Mouse (Mus musculus) MEL (cell line): Measurements from ENCODE around the gene Tktl1. TPM values are rescaled to one million over a fixed set of nuclear protein-coding genes. Genes with fewer than 3 reads are reported as not detected.

ENCODE experiments used
- DNase-seq: peaks from one replicate; pipeline ENCODE4 v3.0.0; 2011; ENCODE audit warnings: low read depth, low spot score
- H3K27ac ChIP-seq: 2 replicates; pipeline ENCODE4 v1.5.1; 2012; ENCODE audit warnings: low read depth, mild to moderate bottlenecking, control low read depth, low read length, moderate library complexity; ENCODE audit not compliant: control insufficient read depth
- H3K27me3 ChIP-seq, 2 experiments: fragments of 150-350 bp in 1 of 2; sonication (generic) in 1 of 2; 2 replicates each; pipeline ENCODE4 v1.6.1; 2012; ENCODE audit warnings: low read length in 2 of 2, mild to moderate bottlenecking in 2 of 2, improper control_type of control experiment in 1 of 2, moderate library complexity in 1 of 2; ENCODE audit not compliant: insufficient read depth in 2 of 2, control insufficient read depth in 1 of 2
- H3K36me3 ChIP-seq, 2 experiments: 2 replicates each; pipeline ENCODE4 v1.6.1; 2012 to 2014; ENCODE audit warnings: low read length in 2 of 2, improper control_type of control experiment in 1 of 2, inconsistent platforms in 1 of 2, mild to moderate bottlenecking in 1 of 2; ENCODE audit not compliant: insufficient read depth in 2 of 2, control insufficient read depth in 1 of 2
- H3K4me1 ChIP-seq, 2 experiments: fragments of 150-350 bp in 1 of 2; sonication (generic) in 1 of 2; 2 replicates each; pipeline ENCODE4 v1.6.1; 2012; ENCODE audit warnings: low read length in 2 of 2, improper control_type of control experiment in 1 of 2, mild to moderate bottlenecking in 1 of 2; ENCODE audit not compliant: insufficient read depth in 2 of 2, control insufficient read depth in 1 of 2
- H3K4me3 ChIP-seq, 2 experiments: fragments of 150-350 bp in 1 of 2; sonication (generic) in 1 of 2; 2 replicates each; pipeline ENCODE4 v1.5.1; 2012; ENCODE audit warnings: low read depth in 2 of 2, low read length in 2 of 2, mild to moderate bottlenecking in 2 of 2, moderate library complexity in 2 of 2, control low read depth in 1 of 2, improper control_type of control experiment in 1 of 2; ENCODE audit not compliant: control insufficient read depth in 1 of 2, insufficient read depth in 1 of 2
- H3K79me2 ChIP-seq: 2 replicates; pipeline ENCODE4 v1.6.1; 2012; ENCODE audit warnings: mild to moderate bottlenecking, low read length, moderate library complexity; ENCODE audit not compliant: control insufficient read depth, poor library complexity, insufficient read depth
- H3K9ac ChIP-seq: 2 replicates; pipeline ENCODE4 v1.6.1; 2012; ENCODE audit warnings: low read depth, mild to moderate bottlenecking, control low read depth, low read length, moderate library complexity; ENCODE audit not compliant: control insufficient read depth, poor library complexity, severe bottlenecking
- H3K9me3 ChIP-seq: fragments of 150-350 bp; sonication (generic); replicated peaks from 2 replicates; pipeline ENCODE4 v1.6.1; 2012; ENCODE audit warnings: mild to moderate bottlenecking, low read length, improper control_type of control experiment, moderate library complexity; ENCODE audit not compliant: insufficient read depth
- BHLHE40 ChIP-seq: IDR thresholded peaks from 2 replicates; pipeline ENCODE4 v1.6.1; 2012; ENCODE audit warnings: low read depth, mild to moderate bottlenecking, inconsistent platforms, low read length, improper control_type of control experiment, borderline replicate concordance
- ELF1 ChIP-seq: IDR thresholded peaks from 2 replicates; pipeline ENCODE4 v1.6.1; 2014; ENCODE audit warnings: low read depth, mild to moderate bottlenecking, inconsistent platforms, low read length, improper control_type of control experiment, moderate library complexity
- EP300 ChIP-seq, 2 experiments: IDR thresholded peaks; 2 replicates each; pipeline ENCODE4 v1.6.1; 2011; ENCODE audit warnings: improper control_type of control experiment in 2 of 2, low read length in 2 of 2, low read depth in 1 of 2, mild to moderate bottlenecking in 1 of 2
- ETS1 ChIP-seq: IDR thresholded peaks from 2 replicates; pipeline ENCODE4 v1.6.1; 2012; ENCODE audit warnings: low read depth, mild to moderate bottlenecking, inconsistent platforms, low read length, improper control_type of control experiment, moderate library complexity
- HCFC1 ChIP-seq: IDR thresholded peaks from 2 replicates; pipeline ENCODE4 v1.6.1; 2012; ENCODE audit warnings: low read depth, mild to moderate bottlenecking, inconsistent platforms, low read length, improper control_type of control experiment, moderate library complexity
- KAT2A ChIP-seq: conservative IDR thresholded peaks from 2 replicates; pipeline ENCODE4 v1.6.1; 2012; ENCODE audit warnings: low read depth, low read length, improper control_type of control experiment, inconsistent platforms
- MAFK ChIP-seq: IDR thresholded peaks from 2 replicates; pipeline ENCODE4 v1.6.1; 2011; ENCODE audit warnings: low read depth, mild to moderate bottlenecking, low read length, improper control_type of control experiment, borderline replicate concordance
- MAX ChIP-seq: IDR thresholded peaks from 2 replicates; pipeline ENCODE4 v1.6.1; 2011; ENCODE audit warnings: low read length, improper control_type of control experiment
- MAZ ChIP-seq: IDR thresholded peaks from 2 replicates; pipeline ENCODE4 v1.6.1; 2012; ENCODE audit warnings: low read depth, mild to moderate bottlenecking, inconsistent platforms, low read length, improper control_type of control experiment
- MYB ChIP-seq: IDR thresholded peaks from 2 replicates; pipeline ENCODE4 v1.6.1; 2011; ENCODE audit warnings: mild to moderate bottlenecking, low read depth, low read length, improper control_type of control experiment
- MYC ChIP-seq: IDR thresholded peaks from 2 replicates; pipeline ENCODE4 v1.6.1; 2011; ENCODE audit warnings: low read depth, mild to moderate bottlenecking, low read length, improper control_type of control experiment, moderate library complexity
- NELFE ChIP-seq: IDR thresholded peaks from 2 replicates; pipeline ENCODE4 v1.6.1; 2011; ENCODE audit warnings: low read depth, low read length, improper control_type of control experiment
- POLR2A ChIP-seq, 2 experiments: IDR thresholded peaks; 2 replicates each; pipeline ENCODE4 v1.6.1; 2011 to 2012; ENCODE audit warnings: low read length in 2 of 2, mild to moderate bottlenecking in 2 of 2, control low read depth in 1 of 2, improper control_type of control experiment in 1 of 2, low read depth in 1 of 2, moderate library complexity in 1 of 2; ENCODE audit not compliant: control insufficient read depth in 1 of 2, insufficient read depth in 1 of 2, poor library complexity in 1 of 2
- SIN3A ChIP-seq: IDR thresholded peaks from 2 replicates; pipeline ENCODE4 v1.6.1; 2012; ENCODE audit warnings: low read length, improper control_type of control experiment, inconsistent platforms
- TBP ChIP-seq: IDR thresholded peaks from 2 replicates; pipeline ENCODE4 v1.8.0; 2011; ENCODE audit warnings: low read depth, low read length, improper control_type of control experiment
- UBTF ChIP-seq: IDR thresholded peaks from 2 replicates; pipeline ENCODE4 v1.6.1; 2012; ENCODE audit warnings: low read depth, mild to moderate bottlenecking, inconsistent platforms, low read length, improper control_type of control experiment, moderate library complexity, borderline replicate concordance; ENCODE audit not compliant: insufficient read depth
- ZKSCAN1 ChIP-seq: IDR thresholded peaks from 2 replicates; pipeline ENCODE4 v1.6.1; 2012; ENCODE audit warnings: low read depth, mild to moderate bottlenecking, inconsistent platforms, low read length, improper control_type of control experiment, moderate library complexity
- ZNF384 ChIP-seq: IDR thresholded peaks from 2 replicates; pipeline ENCODE4 v1.6.1; 2012; ENCODE audit warnings: low read depth, mild to moderate bottlenecking, inconsistent platforms, low read length, improper control_type of control experiment
- polyA plus RNA-seq, 2 experiments: library from polyadenylated mRNA; stranded (reverse) in 1 of 2; unstranded in 1 of 2; fragments of >175 nt in 1 of 2; fragments of >200 nt in 1 of 2; gene quantifications; 2 replicates each; pipeline versions ENCODE4 v1.2.1 to v1.2.4; 2012; ENCODE audit warnings: low replicate concordance in 2 of 2, low read depth in 1 of 2; ENCODE audit not compliant: insufficient read length in 2 of 2, insufficient read depth in 1 of 2, missing spikeins in 1 of 2
- total RNA-seq: library from RNA; depleted of rRNA; stranded (reverse); fragments of 300-350 nt; gene quantifications from 2 replicates; pipeline ENCODE4 v1.2.3, GENCODE M21; 2012

Tktl1 gene
- total and polyA plus RNA-seq, 3 experiments = 0.04 TPM; not detected in 2

DNA sequence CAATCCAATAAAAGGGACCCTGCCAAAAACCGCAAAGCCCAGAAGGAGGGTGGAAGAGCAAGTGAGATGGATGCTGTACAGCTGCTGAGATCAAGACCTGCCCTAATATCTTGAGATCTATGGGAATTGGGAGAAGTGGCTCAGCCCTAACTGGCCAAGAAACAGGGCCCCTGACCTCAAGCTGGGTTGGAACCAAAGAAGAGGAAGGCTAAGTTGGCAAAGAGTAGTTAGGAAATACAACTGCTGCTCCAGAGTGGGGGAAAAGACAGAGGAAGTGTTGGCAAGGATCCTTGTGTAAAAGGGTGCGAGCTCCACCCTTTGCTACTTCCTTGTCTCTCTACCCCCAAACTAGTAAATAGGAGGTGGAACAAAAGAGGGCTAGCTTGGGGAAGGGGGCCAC, 66.3 kb downstream of the Tktl1 start:
- peak overlapping the region; percentile 50 for H3K9ac ChIP-seq
- H3K79me2 ChIP-seq = peaks cover 18% of the 10 kb centered on the region
- peaks cover 0 to 12% of the 10 kb centered on the region in 2 experiments; a peak in 3 of 4 replicates for H3K36me3 ChIP-seq
- peaks cover 0 to 10% of the 10 kb centered on the region in 2 experiments; a peak in 1 of 4 replicates for H3K4me1 ChIP-seq
- DNase-seq = no peak
- H3K27ac ChIP-seq = peak overlapping the region; percentile 97
- H3K4me3 ChIP-seq = peak overlapping the region; percentile 0 to 17; a peak in 1 of 4 replicates
- H3K27me3 ChIP-seq = no peaks in the 10 kb centered on the region
- H3K9me3 ChIP-seq = no peaks in the 10 kb centered on the region
- TF ChIP-seq EP300 (IDR thresholded peaks at IDR 0.05; ENCODE audit: low read depth in 1 of 2, low read length in 2 of 2) = 0 out of 4 replicates have a peak, but pooled peaks of 1 of the 2 experiments have one; percentile 37
- no peak for TF ChIP-seq ZNF384
- no peak for TF ChIP-seq KAT2A
- peak; percentile 39; the same call in 1 of the 2 replicates for TF ChIP-seq SIN3A
- TF ChIP-seq ELF1 = peak; percentile 24; the same call in 1 of the 2 replicates
- no peak for TF ChIP-seq UBTF

DNA sequence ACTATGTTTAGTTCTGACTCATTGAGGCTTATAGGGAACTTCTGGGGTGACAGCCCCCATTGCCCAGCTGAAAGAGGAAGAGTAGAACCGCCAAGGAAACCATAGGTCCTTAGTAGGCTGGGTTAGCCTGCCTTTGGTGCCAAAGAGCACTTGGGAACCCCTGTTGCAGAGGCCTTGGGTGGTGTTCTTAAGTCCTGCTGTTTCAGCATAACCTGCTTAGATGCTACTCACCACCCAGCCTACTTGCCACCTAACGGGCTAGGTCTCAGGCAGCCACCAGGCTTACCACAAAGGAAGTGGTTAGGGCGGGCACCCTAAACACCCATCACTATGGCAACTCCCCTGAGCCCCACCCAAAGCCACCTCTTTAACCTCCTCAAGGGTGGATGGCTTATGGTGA, 66.7 kb downstream of the Tktl1 start:
- TF ChIP-seq NELFE = 0 out of 2 replicates have a peak, but pooled peaks have one; percentile 31
- 0 out of 2 replicates have a peak, but pooled peaks have one; percentile 26 for TF ChIP-seq TBP
- peak; percentile 77 for TF ChIP-seq SIN3A
- peak; percentile 39; the same call in 1 of the 2 replicates for TF ChIP-seq MAX
- TF ChIP-seq ETS1 = peak; percentile 66
- TF ChIP-seq MYB = 0 out of 2 replicates have a peak, but pooled peaks have one; percentile 16
- no peak for TF ChIP-seq ZKSCAN1
- TF ChIP-seq BHLHE40 = no peak
- TF ChIP-seq MYC = no peak
- no peak for TF ChIP-seq ZNF384
- 0 out of 2 replicates have a peak, but pooled peaks have one; percentile 36 for TF ChIP-seq MAFK
- TF ChIP-seq MAZ = 0 out of 2 replicates have a peak, but pooled peaks have one; percentile 56
- peak in 1 of 2 experiments; percentile 34; a peak in 1 of 4 replicates for TF ChIP-seq POLR2A (IDR thresholded peaks at IDR 0.05; ENCODE audit: control insufficient read depth in 1 of 2, insufficient read depth in 1 of 2, low read depth in 1 of 2, low read length in 2 of 2, poor library complexity in 1 of 2)
- TF ChIP-seq EP300 (IDR thresholded peaks at IDR 0.05; ENCODE audit: low read depth in 1 of 2, low read length in 2 of 2) = peak; percentile 26 to 79; a peak in 3 of 4 replicates
- no peak; the same call in 1 of the 2 replicates for TF ChIP-seq HCFC1
- TF ChIP-seq ELF1 = no peak
- Histone ChIP-seq H3K4me1 (peaks cover 0 to 10% of the 10 kb centered on the region in 2 experiments; a peak in 1 of 4 replicates), H3K27me3 (no peaks in the 10 kb centered on the region), H3K9me3 (no peaks in the 10 kb centered on the region), H3K36me3 (peaks cover 0 to 12% of the 10 kb centered on the region in 2 experiments; a peak in 3 of 4 replicates), H3K9ac (peak overlapping the region; percentile 56), H3K79me2 (peaks cover 18% of the 10 kb centered on the region), H3K27ac (peak overlapping the region; percentile 97), H3K4me3 (peak overlapping the region; percentile 0 to 17; a peak in 2 of 4 replicates)
- DNase-seq = peak; percentile 91
